Comparison of ENCODE assay signal across 12 mouse cellular contexts in the genomic region with DNA sequence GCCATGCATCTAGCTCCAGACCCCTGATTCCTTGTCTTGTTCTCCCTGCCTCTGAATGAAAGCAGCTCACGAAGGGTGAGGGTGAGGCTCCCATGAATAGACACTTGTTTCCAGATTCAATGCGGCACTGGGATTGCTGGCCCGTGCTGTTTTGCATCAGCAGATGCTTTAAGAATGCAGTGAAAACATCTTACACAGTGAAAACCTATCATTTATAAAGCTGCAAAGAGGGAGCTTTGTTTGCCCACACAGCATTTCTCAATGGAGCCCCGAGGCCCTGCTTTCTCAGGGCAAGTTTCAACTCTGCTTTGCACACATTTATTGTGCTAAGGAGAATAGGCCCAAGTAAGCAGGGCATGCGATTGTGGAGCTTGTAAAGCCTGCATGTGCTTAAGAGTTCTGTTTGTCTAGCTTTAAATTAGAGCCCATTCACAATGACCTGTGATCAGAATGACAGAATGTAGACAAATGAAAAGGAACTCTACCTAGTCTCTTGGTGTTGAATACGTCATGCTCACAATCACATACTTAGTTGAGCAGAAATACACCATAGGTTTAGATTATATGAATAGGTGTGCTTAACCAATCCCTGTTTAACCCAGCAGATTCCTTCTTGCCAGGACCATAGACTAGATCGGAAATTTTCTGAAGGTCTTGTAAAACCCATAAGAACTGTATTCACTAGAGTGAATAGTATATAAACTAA.
DNase-seq lines count a peak whose midpoint lies in the region; ATAC-seq lines count a peak whose summit lies in the region.
"Had no signal": no experiment of that assay in that cellular context is flagged by ENCODE, and none has a peak within 500 bp of the region (broad histone marks: within the 10 kb centered on the region; RNA-seq: fewer than 3 reads in every experiment).

No protein-coding gene starts in this region.

- peak; percentile 3 for DNase-seq in right cerebral cortex, postnatal 25 days
- no peak for DNase-seq in right cerebral cortex, adult 18-20 months
- peak; percentile 63 for DNase-seq in mesoderm, embryonic 11.5 days (ENCODE audit: low read depth, low spot score)
- no peak for DNase-seq in thymus, postnatal 0 days (ENCODE audit: low spot score)
- no peak for DNase-seq in heart, embryonic 10.5 days (ENCODE audit: low spot score)
- DNase-seq: heart, postnatal 10 days; kidney, adult 8-10 months had no signal

- no peaks in the 10 kb centered on the region for H3K9me3 ChIP-seq in forebrain, embryonic 12.5 days
- H3K9me3 ChIP-seq in neural tube, embryonic 15.5 days (replicated peaks): no peaks in the 10 kb centered on the region
- no peaks in the 10 kb centered on the region for H3K9me3 ChIP-seq in intestine, embryonic 16.5 days (ENCODE audit: control insufficient read depth, low read length)
- no peaks in the 10 kb centered on the region for H3K9me3 ChIP-seq in heart, embryonic 10.5 days
- H3K9me3 ChIP-seq: embryonic facial prominence, embryonic 15.5 days had no signal

- 0 out of 2 replicates have a peak overlapping the region, but pooled peaks have one; percentile 42 for H3K27ac ChIP-seq in forebrain, embryonic 12.5 days
- no peak overlapping the region; the same call in 1 of the 2 replicates for H3K27ac ChIP-seq in neural tube, embryonic 15.5 days (replicated peaks)
- no peak overlapping the region for H3K27ac ChIP-seq in intestine, embryonic 16.5 days (ENCODE audit: low read length)
- no peak overlapping the region for H3K27ac ChIP-seq in heart, embryonic 10.5 days
- H3K27ac ChIP-seq: embryonic facial prominence, embryonic 15.5 days; liver, embryonic 14.5 days had no signal

- H3K4me2 ChIP-seq in forebrain, embryonic 12.5 days: no peak overlapping the region
- H3K4me2 ChIP-seq in neural tube, embryonic 15.5 days: no peak overlapping the region
- H3K4me2 ChIP-seq in intestine, embryonic 16.5 days (ENCODE audit: low read depth, low read length): no peak overlapping the region
- H3K4me2 ChIP-seq: embryonic facial prominence, embryonic 15.5 days had no signal

- peak; percentile 91 for ATAC-seq in forebrain, embryonic 12.5 days (ENCODE audit: low FRiP score)
- peak; percentile 81 for ATAC-seq in neural tube, embryonic 15.5 days (ENCODE audit: low FRiP score)
- no peak for ATAC-seq in intestine, embryonic 16.5 days

- WGBS in forebrain, embryonic 12.5 days: 13% methylated on average over 7 of the region's 7 CpGs
- WGBS in neural tube, embryonic 15.5 days: 23% methylated on average over 7 of the region's 7 CpGs
- WGBS in intestine, embryonic 16.5 days: 68% methylated on average over 7 of the region's 7 CpGs
- WGBS in heart, embryonic 10.5 days: 75% methylated on average over 7 of the region's 7 CpGs

- peaks cover 16% of the 10 kb centered on the region for H3K4me1 ChIP-seq in forebrain, embryonic 12.5 days
- H3K4me1 ChIP-seq in neural tube, embryonic 15.5 days: 0 out of 2 replicates have a peak, but pooled peaks cover 4% of the 10 kb centered on the region
- H3K4me1 ChIP-seq in intestine, embryonic 16.5 days (ENCODE audit: control insufficient read depth, insufficient read depth, low read length): no peaks in the 10 kb centered on the region
- H3K4me1 ChIP-seq in heart, embryonic 10.5 days: no peaks in the 10 kb centered on the region
- H3K4me1 ChIP-seq: embryonic facial prominence, embryonic 15.5 days had no signal

- peaks cover 62% of the 10 kb centered on the region for H3K27me3 ChIP-seq in forebrain, embryonic 12.5 days
- H3K27me3 ChIP-seq in neural tube, embryonic 15.5 days (replicated peaks): no peaks in the 10 kb centered on the region
- no peaks in the 10 kb centered on the region for H3K27me3 ChIP-seq in intestine, embryonic 16.5 days (replicated peaks; ENCODE audit: control insufficient read depth, insufficient read depth, low read length)
- H3K27me3 ChIP-seq in heart, embryonic 10.5 days (ENCODE audit: insufficient read depth, poor library complexity, severe bottlenecking): no peaks in the 10 kb centered on the region
- H3K27me3 ChIP-seq: embryonic facial prominence, embryonic 15.5 days had no signal

- no peak overlapping the region for H3K9ac ChIP-seq in forebrain, embryonic 12.5 days
- H3K9ac ChIP-seq in neural tube, embryonic 15.5 days (replicated peaks): no peak overlapping the region
- H3K9ac ChIP-seq in intestine, embryonic 16.5 days (ENCODE audit: low read depth, low read length): no peak overlapping the region
- H3K9ac ChIP-seq: embryonic facial prominence, embryonic 15.5 days; liver, embryonic 14.5 days had no signal

- H3K4me3 ChIP-seq in forebrain, embryonic 12.5 days (replicated peaks): no peak overlapping the region
- no peak overlapping the region for H3K4me3 ChIP-seq in neural tube, embryonic 15.5 days (replicated peaks)
- H3K4me3 ChIP-seq in intestine, embryonic 16.5 days (ENCODE audit: low read length): no peak overlapping the region
- H3K4me3 ChIP-seq in heart, embryonic 10.5 days: no peak overlapping the region
- H3K4me3 ChIP-seq: embryonic facial prominence, embryonic 15.5 days had no signal

- H3K36me3 ChIP-seq in forebrain, embryonic 12.5 days (replicated peaks): no peaks in the 10 kb centered on the region
- H3K36me3 ChIP-seq in neural tube, embryonic 15.5 days: no peaks in the 10 kb centered on the region
- H3K36me3 ChIP-seq in intestine, embryonic 16.5 days (ENCODE audit: control insufficient read depth, insufficient read depth, low read length): no peaks in the 10 kb centered on the region
- no peaks in the 10 kb centered on the region for H3K36me3 ChIP-seq in heart, embryonic 10.5 days
- H3K36me3 ChIP-seq: embryonic facial prominence, embryonic 15.5 days had no signal

Comparison
In these comparisons a context has a peak if more than half of its experiments do, and no peak if none do; other contexts are left out.
1. DNase-seq: peak in right cerebral cortex, postnatal 25 days (single experiment) and mesoderm, embryonic 11.5 days (single experiment); none in right cerebral cortex, adult 18-20 months (single experiment), thymus, postnatal 0 days (single experiment) and heart, embryonic 10.5 days (single experiment).